Mouse (Mus musculus): ENCODE data around the gene Spin1. TPM values are rescaled to one million over a fixed set of nuclear protein-coding genes. Genes with fewer than 3 reads are reported as not detected.

Gene Spin1
- polyA plus RNA-seq, 1 experiment from 2014 or later: 131 TPM

DNA sequence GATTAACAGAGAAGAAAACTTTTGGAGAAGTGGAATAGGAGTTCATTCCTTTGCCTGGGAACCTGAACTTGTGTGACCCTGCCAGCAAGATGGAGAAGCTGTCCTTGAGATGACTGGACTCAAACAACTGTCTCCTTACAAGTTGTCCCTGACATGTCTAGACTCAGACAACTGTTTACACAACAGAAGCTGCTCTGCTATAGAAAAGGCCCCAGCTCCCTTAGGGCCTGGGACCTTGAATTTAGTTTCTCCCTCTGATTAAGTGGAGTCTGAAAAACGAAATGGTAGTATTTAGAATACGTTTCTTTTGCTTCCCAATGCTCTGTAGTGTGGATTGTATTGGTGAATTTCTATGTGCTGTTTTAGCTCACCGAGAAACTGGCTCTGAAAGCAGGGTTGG is 84.2 kb downstream of the Spin1 start:
- H3K36me3 ChIP-seq: no peaks in the 10 kb centered on the region
- H3K4me1 ChIP-seq: no peaks in the 10 kb centered on the region
- no peak overlapping the region for H3K9ac ChIP-seq
- no peak overlapping the region for H3K4me3 ChIP-seq
- H3K27me3 ChIP-seq: no peaks in the 10 kb centered on the region
- H3K27ac ChIP-seq: no peak overlapping the region
- no peak overlapping the region for H3K4me2 ChIP-seq (replicated peaks)
- H3K9me3 ChIP-seq: no peaks in the 10 kb centered on the region
- 79% methylated on average over 3 of the region's 3 CpGs for WGBS
- no peak for ATAC-seq (ENCODE audit: low FRiP score, low read depth)

DNA sequence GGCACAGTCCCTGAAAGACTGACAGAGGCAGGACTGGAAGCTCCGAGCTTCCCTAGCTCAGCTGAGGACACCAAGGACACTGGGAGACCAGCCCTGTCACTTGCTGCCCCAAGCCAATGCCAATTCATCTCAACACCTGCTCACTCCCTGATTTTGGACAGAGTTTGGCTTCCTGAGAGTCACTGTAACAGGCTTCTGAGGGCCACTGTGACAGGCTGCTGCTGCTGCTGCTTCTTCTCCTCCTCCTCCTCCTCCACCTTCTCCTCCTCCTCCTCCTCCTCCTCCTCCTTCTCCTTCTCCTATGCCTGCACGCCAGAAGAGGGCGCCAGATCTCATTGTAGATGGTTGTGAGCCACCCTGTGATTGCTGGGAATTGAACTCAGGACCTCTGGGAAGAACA is 89.7 kb downstream of the Spin1 start:
- H3K9ac ChIP-seq: no peak overlapping the region
- no peaks in the 10 kb centered on the region for H3K36me3 ChIP-seq
- ATAC-seq (ENCODE audit: low FRiP score, low read depth): no peak
- peaks cover 10% of the 10 kb centered on the region for H3K4me1 ChIP-seq
- no peak overlapping the region for H3K27ac ChIP-seq
- no peak overlapping the region for H3K4me3 ChIP-seq
- no peaks in the 10 kb centered on the region for H3K9me3 ChIP-seq
- H3K4me2 ChIP-seq (replicated peaks): no peak overlapping the region
- WGBS: 76% methylated on average over 2 of the region's 3 CpGs
- H3K27me3 ChIP-seq: no peaks in the 10 kb centered on the region

DNA sequence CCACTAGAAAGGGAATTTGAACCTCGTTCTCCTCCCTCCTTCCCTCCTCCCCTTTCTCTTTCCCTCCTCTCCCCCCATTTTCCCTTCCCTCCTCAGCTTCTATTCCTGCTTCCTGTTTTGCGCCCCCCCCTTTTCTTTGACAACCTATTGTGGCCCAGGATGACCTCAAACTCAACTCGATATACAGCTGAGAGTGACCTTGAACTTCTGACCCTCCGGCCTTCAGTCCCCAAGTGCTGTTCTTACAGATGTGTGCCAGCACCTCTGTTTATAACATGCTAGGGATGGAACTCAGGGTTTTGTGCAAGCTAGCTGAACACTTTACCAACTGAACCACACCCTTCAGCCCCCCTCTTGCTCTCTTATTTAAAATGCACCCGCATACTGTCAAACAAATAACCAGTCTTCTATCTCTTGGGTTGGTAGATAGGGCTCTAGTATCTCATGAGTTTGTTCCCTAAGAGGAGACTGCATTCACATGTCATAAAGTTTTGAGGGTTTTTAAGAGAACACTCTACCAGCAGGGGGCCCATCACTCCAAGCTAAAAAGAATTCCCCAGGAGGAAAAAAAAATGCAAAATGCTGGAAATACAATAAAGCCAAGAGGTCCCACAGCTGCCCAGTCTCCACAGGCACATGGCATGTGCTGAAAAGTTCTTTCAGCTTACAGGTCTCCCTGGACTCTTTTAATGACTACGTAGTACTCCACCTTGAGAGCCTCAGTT is 90.9 kb downstream of the Spin1 start:
- no peak for ATAC-seq (ENCODE audit: low FRiP score, low read depth)
- peaks cover 10% of the 10 kb centered on the region for H3K4me1 ChIP-seq

DNA sequence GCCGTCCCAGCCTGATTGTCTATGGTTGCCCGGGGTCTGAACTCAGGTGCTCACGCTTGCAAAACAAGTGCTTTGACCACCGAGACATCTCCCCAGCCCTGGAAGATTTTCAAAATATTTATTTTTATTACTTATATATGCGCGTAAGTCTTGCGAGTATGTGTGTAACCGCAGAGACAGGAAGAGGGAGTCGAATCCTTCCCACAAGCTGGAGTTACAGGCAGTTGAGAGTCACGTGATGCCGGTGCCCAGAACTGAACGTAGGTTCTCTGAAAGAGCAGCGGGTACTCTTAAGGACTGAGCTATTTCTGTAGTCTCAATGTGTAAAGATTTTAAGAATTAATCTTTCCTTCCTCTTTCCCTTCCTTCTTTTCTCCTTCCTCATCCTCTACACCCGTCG is 93.2 kb downstream of the Spin1 start:
- no peak overlapping the region for H3K27ac ChIP-seq
- WGBS: 82% methylated on average over 15 of the region's 15 CpGs
- H3K9me3 ChIP-seq: 0 out of 2 replicates have a peak, but pooled peaks cover 4% of the 10 kb centered on the region
- ATAC-seq (ENCODE audit: low FRiP score, low read depth): no peak
- peaks cover 10% of the 10 kb centered on the region for H3K4me1 ChIP-seq
- no peaks in the 10 kb centered on the region for H3K36me3 ChIP-seq
- H3K4me3 ChIP-seq: no peak overlapping the region
- no peak overlapping the region for H3K4me2 ChIP-seq (replicated peaks)
- H3K9ac ChIP-seq: no peak overlapping the region
- no peaks in the 10 kb centered on the region for H3K27me3 ChIP-seq

More for the DNA sequence above, 90.9 kb downstream of the Spin1 start:
- Histone ChIP-seq H3K36me3 (no peaks in the 10 kb centered on the region), H3K4me2 (replicated peaks) (no peak overlapping the region), H3K4me3 (no peak overlapping the region), H3K9ac (no peak overlapping the region), H3K27ac (no peak overlapping the region), H3K27me3 (no peaks in the 10 kb centered on the region), H3K9me3 (no peaks in the 10 kb centered on the region)
- 75% methylated on average over 6 of the region's 6 CpGs for WGBS

DNA sequence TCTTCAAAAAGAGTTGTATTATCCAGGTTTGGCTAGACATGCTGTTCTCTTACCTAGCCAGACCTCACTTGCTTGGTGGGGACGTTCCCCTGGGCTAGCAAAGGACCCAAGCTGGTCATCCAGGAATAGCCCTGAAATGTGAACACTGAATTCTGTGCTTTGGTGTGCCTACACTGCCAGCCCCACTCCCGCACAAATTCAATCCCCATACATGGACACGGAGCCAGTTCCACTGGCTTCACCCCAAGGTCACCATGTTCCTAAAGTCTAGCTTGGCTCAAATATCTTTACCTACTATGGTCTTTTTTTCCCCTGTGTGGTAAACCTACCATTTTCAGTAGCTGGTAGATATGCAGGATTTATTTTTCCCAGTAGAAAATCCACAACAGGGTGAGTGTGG is 97.0 kb downstream of the Spin1 start:
- Histone ChIP-seq H3K4me3 (no peak overlapping the region), H3K9me3 (0 out of 2 replicates have a peak, but pooled peaks cover 13% of the 10 kb centered on the region), H3K36me3 (no peaks in the 10 kb centered on the region), H3K9ac (no peak overlapping the region), H3K27me3 (no peaks in the 10 kb centered on the region), H3K4me2 (replicated peaks) (no peak overlapping the region), H3K27ac (no peak overlapping the region), H3K4me1 (peaks cover 10% of the 10 kb centered on the region)
- 74% methylated on average over 3 of the region's 3 CpGs for WGBS
- ATAC-seq (ENCODE audit: low FRiP score, low read depth): no peak

DNA sequence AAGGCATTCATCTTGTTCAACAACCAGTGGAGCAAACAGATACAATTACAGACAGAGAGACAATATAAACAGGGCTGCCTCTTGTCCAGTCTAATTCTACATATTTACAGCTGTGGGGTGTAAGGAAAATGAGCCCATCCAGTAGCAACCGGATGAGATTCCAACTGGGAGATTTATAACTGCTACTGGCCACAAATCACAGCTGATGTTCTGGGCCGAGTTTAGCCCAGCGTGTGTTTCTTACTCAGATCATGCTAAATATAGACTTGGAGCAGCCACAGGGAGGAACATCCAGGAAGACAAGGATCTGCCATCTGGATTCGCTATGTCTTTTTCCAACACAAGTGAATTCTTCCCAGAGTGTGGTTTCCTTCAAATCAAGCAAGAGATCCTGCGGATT is 97.5 kb downstream of the Spin1 start:
- Histone ChIP-seq H3K36me3 (no peaks in the 10 kb centered on the region), H3K27me3 (no peaks in the 10 kb centered on the region), H3K4me2 (replicated peaks) (no peak overlapping the region), H3K27ac (no peak overlapping the region), H3K4me3 (no peak overlapping the region), H3K9me3 (0 out of 2 replicates have a peak, but pooled peaks cover 13% of the 10 kb centered on the region), H3K4me1 (peaks cover 10% of the 10 kb centered on the region), H3K9ac (no peak overlapping the region)
- ATAC-seq (ENCODE audit: low FRiP score, low read depth): no peak
- WGBS: 48% methylated on average over 5 of the region's 5 CpGs

Other genes starting within 250 kb of the Spin1 start
- 10.0 and 11.3 TPM in 2 replicates for gene Nxnl2, start 70.1 kb downstream of the Spin1 start, polyA plus RNA-seq (2015; fragmentation: Nextera tagmentation; extraction: Ambion mirVana)